Mouse (Mus musculus) inflammation-experienced regulatory T-cells, adult 6 months (primary cell): Measurements from ENCODE around the gene Mst1r. TPM values are rescaled to one million over a fixed set of nuclear protein-coding genes. Genes with fewer than 3 reads are reported as not detected.

Experiments used
- ATAC-seq: one replicate; pipeline ENCODE4 v1.8.0; 2017
- polyA plus RNA-seq, 3 experiments: library from polyadenylated mRNA; unstranded; fragments of 100-300 nt; shearing (Covaris generic); gene quantifications; one replicate each; pipeline ENCODE4 v1.2.1; 2017

The Mst1r gene
- polyA plus RNA-seq, result under 1 TPM in 1 of 3 experiments, not detected in 2; 0.07 TPM

GRCm38 (mm10) chr9:107906252-107906966 is at the start of gene Mst1r:
TSS of gene Mst1r (plus strand) at chr9:107906873.
- no peak for ATAC-seq

GRCm38 (mm10) chr9:107858343-107858742 is 48.3 kb upstream of the Mst1r start:
- ATAC-seq, result no peak

- no peak for ATAC-seq
Measured at GRCm38 (mm10) chr9:107864493-107864892, 42.2 kb upstream of the Mst1r start.

GRCm38 (mm10) chr9:107866081-107866480 is 40.6 kb upstream of the Mst1r start:
- ATAC-seq, result no peak

- peak; percentile 99 for ATAC-seq
Measured at GRCm38 (mm10) chr9:107872350-107873098, 34.1 kb upstream of the Mst1r start.

GRCm38 (mm10) chr9:107873137-107873536 is 33.5 kb upstream of the Mst1r start, which contains the start of gene Rbm6:
TSS of gene Rbm6 (minus strand) at chr9:107873237.
- ATAC-seq, result no peak

GRCm38 (mm10) chr9:107880411-107880810 is 26.3 kb upstream of the Mst1r start:
- ATAC-seq, result no peak

- peak; percentile 94 for ATAC-seq
Measured at GRCm38 (mm10) chr9:107887804-107888266, 18.8 kb upstream of the Mst1r start, which contains the start of gene Mon1a. TSS of gene Mon1a (plus strand) at chr9:107888151.

GRCm38 (mm10) chr9:107888267-107888850 is 18.3 kb upstream of the Mst1r start:
- ATAC-seq, result peak; percentile 47

GRCm38 (mm10) chr9:107890260-107890659 is 16.4 kb upstream of the Mst1r start:
- no peak for ATAC-seq

GRCm38 (mm10) chr9:107891023-107891422 is 15.7 kb upstream of the Mst1r start:
- no peak for ATAC-seq

GRCm38 (mm10) chr9:107898563-107898962 is 8.1 kb upstream of the Mst1r start:
- no peak for ATAC-seq

- ATAC-seq, result no peak
Measured at GRCm38 (mm10) chr9:107899855-107900254, 6.8 kb upstream of the Mst1r start.

- no peak for ATAC-seq
Measured at GRCm38 (mm10) chr9:107900840-107901626, 5.6 kb upstream of the Mst1r start.

- no peak for ATAC-seq
Measured at GRCm38 (mm10) chr9:107901627-107901914, 5.1 kb upstream of the Mst1r start.

GRCm38 (mm10) chr9:107904726-107905125 is 1.9 kb upstream of the Mst1r start:
- ATAC-seq, result peak; percentile 86

GRCm38 (mm10) chr9:107906967-107907800 is 511 bp downstream of the Mst1r start:
- ATAC-seq, result no peak

- ATAC-seq, result no peak
Measured at GRCm38 (mm10) chr9:107907801-107908120, 1.1 kb downstream of the Mst1r start.

- ATAC-seq, result no peak
Measured at GRCm38 (mm10) chr9:107908410-107909158, 1.9 kb downstream of the Mst1r start.

GRCm38 (mm10) chr9:107910025-107910769 is 3.5 kb downstream of the Mst1r start:
- ATAC-seq, result no peak
